Mouse (Mus musculus): ENCODE data around the gene S100a4. TPM values are rescaled to one million over a fixed set of nuclear protein-coding genes. Genes with fewer than 3 reads are reported as not detected.

S100a4 gene
- polyA plus RNA-seq, 1 experiment from 2014 or later, result not detected

- H3K9me3 ChIP-seq, result no peaks in the 10 kb centered on the region
- no peak overlapping the region for H3K27ac ChIP-seq (replicated peaks)
- no peak for ATAC-seq (ENCODE audit: low read depth)
- H3K4me2 ChIP-seq, result no peak overlapping the region
- H3K36me3 ChIP-seq, result no peaks in the 10 kb centered on the region
- no peak overlapping the region for H3K9ac ChIP-seq
- WGBS, result 85% methylated on average over 8 of the region's 8 CpGs
- no peaks in the 10 kb centered on the region for H3K27me3 ChIP-seq
- H3K4me3 ChIP-seq, result no peak overlapping the region
- H3K4me1 ChIP-seq (replicated peaks), result peaks cover 9% of the 10 kb centered on the region
Measured at GRCm38 (mm10) chr3:90600458-90601195, 2.9 kb upstream of the S100a4 start.

- Histone ChIP-seq H3K9ac (no peak within 1 kb of the TSS), H3K4me3 (no peak within 1 kb of the TSS), H3K9me3 (no peaks in the 10 kb centered on the region), H3K4me2 (no peak within 1 kb of the TSS), H3K36me3 (no peaks in the 10 kb centered on the region), H3K27me3 (no peaks in the 10 kb centered on the region), H3K27ac (replicated peaks) (no peak within 1 kb of the TSS), H3K4me1 (replicated peaks) (peaks cover 9% of the 10 kb centered on the region)
- ATAC-seq (ENCODE audit: low read depth), result no peak
- 86% methylated on average over 11 of the region's 11 CpGs for WGBS
Measured at GRCm38 (mm10) chr3:90601486-90602110, 2.0 kb upstream of the S100a4 start, which contains the start of gene Gm42674. Gm42674 (plus strand) TSS chr3:90601904.

DNA sequence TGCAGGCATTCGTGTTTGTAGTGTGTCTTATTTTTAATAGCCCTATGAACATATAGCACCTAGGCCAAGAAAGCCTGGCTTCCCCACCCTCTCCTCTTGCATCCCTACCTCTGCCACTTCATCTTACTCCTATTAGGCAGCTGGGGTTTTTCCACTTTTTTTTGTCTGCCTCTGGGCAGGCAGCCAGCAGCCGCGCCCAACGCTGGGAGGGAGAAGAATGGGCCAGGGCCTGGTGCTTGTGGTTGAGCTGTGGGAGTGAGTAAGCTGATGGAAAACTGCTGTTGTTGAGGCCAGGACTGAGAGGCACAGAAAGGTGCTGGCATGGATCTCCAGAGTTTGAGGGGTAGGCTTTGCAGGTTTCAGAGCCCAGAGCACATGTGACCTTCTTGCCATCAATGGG is 845 bp downstream of the S100a4 start:
- Histone ChIP-seq H3K4me2 (no peak overlapping the region), H3K4me1 (replicated peaks) (peaks cover 9% of the 10 kb centered on the region), H3K27ac (replicated peaks) (no peak overlapping the region), H3K27me3 (no peaks in the 10 kb centered on the region), H3K9ac (no peak overlapping the region), H3K9me3 (no peaks in the 10 kb centered on the region), H3K4me3 (no peak overlapping the region), H3K36me3 (no peaks in the 10 kb centered on the region)
- ATAC-seq (ENCODE audit: low read depth), result peak; percentile 61; the same call in 1 of the 2 replicates
- WGBS, result 56% methylated on average over 4 of the region's 4 CpGs

DNA sequence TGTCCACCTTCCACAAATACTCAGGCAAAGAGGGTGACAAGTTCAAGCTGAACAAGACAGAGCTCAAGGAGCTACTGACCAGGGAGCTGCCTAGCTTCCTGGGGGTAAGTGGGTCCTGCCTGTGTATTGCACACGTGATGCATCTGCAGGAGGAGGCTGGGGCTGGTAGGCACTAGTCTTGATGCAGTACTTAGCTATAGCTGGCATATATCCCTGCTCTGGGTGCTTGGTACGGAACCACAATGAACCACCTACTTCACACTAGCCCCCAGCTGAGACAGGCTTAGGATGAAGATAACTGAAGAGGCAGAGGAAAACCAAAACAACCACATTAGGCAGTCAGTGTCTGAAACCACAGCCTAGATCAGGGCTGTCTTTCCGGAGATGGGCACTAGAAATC is 1.5 kb downstream of the S100a4 start:
- no peak overlapping the region for H3K27ac ChIP-seq (replicated peaks)
- H3K27me3 ChIP-seq, result no peaks in the 10 kb centered on the region
- no peak overlapping the region for H3K4me2 ChIP-seq
- H3K36me3 ChIP-seq, result no peaks in the 10 kb centered on the region
- ATAC-seq (ENCODE audit: low read depth), result no peak
- H3K4me3 ChIP-seq, result no peak overlapping the region
- H3K4me1 ChIP-seq (replicated peaks), result peaks cover 9% of the 10 kb centered on the region
- no peaks in the 10 kb centered on the region for H3K9me3 ChIP-seq
- H3K9ac ChIP-seq, result no peak overlapping the region
- WGBS, result 89% methylated on average over 3 of the region's 3 CpGs

GRCm38 (mm10) chr3:90605736-90606135 is 2.2 kb downstream of the S100a4 start:
- H3K4me2 ChIP-seq, result no peak overlapping the region
- H3K36me3 ChIP-seq, result no peaks in the 10 kb centered on the region
- no peak for ATAC-seq (ENCODE audit: low read depth)
- 84% methylated on average over 2 of the region's 2 CpGs for WGBS
- peaks cover 9% of the 10 kb centered on the region for H3K4me1 ChIP-seq (replicated peaks)
- no peak overlapping the region for H3K4me3 ChIP-seq
- H3K9me3 ChIP-seq, result no peaks in the 10 kb centered on the region
- no peaks in the 10 kb centered on the region for H3K27me3 ChIP-seq
- H3K9ac ChIP-seq, result no peak overlapping the region
- H3K27ac ChIP-seq (replicated peaks), result no peak overlapping the region

GRCm38 (mm10) chr3:90606185-90606584 is 2.6 kb downstream of the S100a4 start:
- H3K9me3 ChIP-seq, result no peaks in the 10 kb centered on the region
- no peak overlapping the region for H3K9ac ChIP-seq
- H3K4me3 ChIP-seq, result no peak overlapping the region
- H3K4me1 ChIP-seq (replicated peaks), result peaks cover 9% of the 10 kb centered on the region
- H3K27ac ChIP-seq (replicated peaks), result no peak overlapping the region
- no peak for ATAC-seq (ENCODE audit: low read depth)
- H3K27me3 ChIP-seq, result no peaks in the 10 kb centered on the region
- WGBS, result 86% methylated on average over 6 of the region's 6 CpGs
- H3K36me3 ChIP-seq, result no peaks in the 10 kb centered on the region
- no peak overlapping the region for H3K4me2 ChIP-seq

GRCm38 (mm10) chr3:90607361-90607760 is 3.8 kb downstream of the S100a4 start:
- no peaks in the 10 kb centered on the region for H3K27me3 ChIP-seq
- H3K9ac ChIP-seq, result no peak overlapping the region
- H3K4me2 ChIP-seq, result no peak overlapping the region
- no peaks in the 10 kb centered on the region for H3K9me3 ChIP-seq
- no peaks in the 10 kb centered on the region for H3K36me3 ChIP-seq
- ATAC-seq (ENCODE audit: low read depth), result no peak
- H3K4me3 ChIP-seq, result no peak overlapping the region
- peaks cover 9% of the 10 kb centered on the region for H3K4me1 ChIP-seq (replicated peaks)
- WGBS, result 84% methylated on average over 3 of the region's 3 CpGs
- H3K27ac ChIP-seq (replicated peaks), result no peak overlapping the region

- Histone ChIP-seq H3K9me3 (no peaks in the 10 kb centered on the region), H3K27ac (replicated peaks) (no peak within 1 kb of the TSS), H3K36me3 (no peaks in the 10 kb centered on the region), H3K4me2 (no peak within 1 kb of the TSS), H3K4me1 (replicated peaks) (peaks cover 16% of the 10 kb centered on the region), H3K27me3 (peaks cover 2% of the 10 kb centered on the region; the same call in 1 of the 2 replicates), H3K9ac (no peak within 1 kb of the TSS), H3K4me3 (no peak within 1 kb of the TSS)
- 65% methylated on average over 3 of the region's 3 CpGs for WGBS
- ATAC-seq (ENCODE audit: low read depth), result no peak
Measured at GRCm38 (mm10) chr3:90608223-90608622, 4.7 kb downstream of the S100a4 start, which contains the start of gene S100a5. S100a5 (plus strand) TSS chr3:90608523.

DNA sequence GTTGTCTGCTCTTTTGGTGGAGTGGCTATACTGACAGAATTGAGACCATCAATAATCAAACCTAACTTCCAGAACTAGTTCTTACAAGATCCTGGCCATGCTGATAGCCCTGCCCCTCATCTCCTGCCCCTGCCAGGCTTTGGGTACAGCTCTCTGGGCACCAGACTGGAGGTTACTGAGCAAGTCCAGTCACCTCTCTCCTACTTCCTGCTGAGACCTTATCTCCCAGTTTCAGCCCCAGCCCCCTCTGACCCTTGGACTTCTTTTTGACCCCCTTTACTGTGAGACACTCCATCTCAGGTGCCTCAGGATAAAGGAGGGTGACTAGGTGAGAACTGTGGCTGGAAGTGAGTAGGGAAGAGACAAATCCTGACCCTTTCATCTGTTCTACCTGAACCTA is 5.5 kb downstream of the S100a4 start:
- H3K4me3 ChIP-seq, result no peak overlapping the region
- no peak overlapping the region for H3K9ac ChIP-seq
- no peaks in the 10 kb centered on the region for H3K9me3 ChIP-seq
- H3K27ac ChIP-seq (replicated peaks), result no peak overlapping the region
- H3K4me2 ChIP-seq, result no peak overlapping the region
- no peaks in the 10 kb centered on the region for H3K36me3 ChIP-seq
- peaks cover 17% of the 10 kb centered on the region for H3K4me1 ChIP-seq (replicated peaks)
- ATAC-seq (ENCODE audit: low read depth), result no peak
- H3K27me3 ChIP-seq, result peaks cover 9% of the 10 kb centered on the region; the same call in 1 of the 2 replicates

- H3K27ac ChIP-seq (replicated peaks), result no peak overlapping the region
- H3K9me3 ChIP-seq, result no peaks in the 10 kb centered on the region
- ATAC-seq (ENCODE audit: low read depth), result no peak
- 90% methylated on average over 3 of the region's 3 CpGs for WGBS
- H3K4me2 ChIP-seq, result no peak overlapping the region
- H3K36me3 ChIP-seq, result no peaks in the 10 kb centered on the region
- peaks cover 9% of the 10 kb centered on the region; the same call in 1 of the 2 replicates for H3K27me3 ChIP-seq
- no peak overlapping the region for H3K9ac ChIP-seq
- H3K4me3 ChIP-seq, result no peak overlapping the region
- H3K4me1 ChIP-seq (replicated peaks), result peaks cover 7% of the 10 kb centered on the region
Measured at GRCm38 (mm10) chr3:90611494-90611893, 7.9 kb downstream of the S100a4 start.

DNA sequence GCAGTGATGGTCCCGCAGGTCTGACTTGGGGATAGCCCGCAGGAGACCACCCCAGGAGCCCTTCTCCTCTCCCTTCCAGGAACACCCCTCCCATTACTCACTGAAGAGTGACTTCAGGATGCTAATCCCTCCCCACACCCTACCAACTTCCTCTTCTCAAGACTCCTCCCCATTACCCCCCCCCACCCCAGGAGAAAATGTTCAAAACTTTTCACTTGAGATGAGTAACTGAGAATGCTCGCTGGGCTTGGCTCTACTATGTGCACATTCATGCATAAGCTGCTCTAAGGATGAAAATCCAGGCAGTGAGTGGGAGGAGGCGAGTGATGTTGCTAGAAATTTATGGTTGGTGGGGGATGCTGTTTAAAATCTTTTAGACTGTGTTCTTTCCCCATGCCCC is 8.5 kb downstream of the S100a4 start:
- H3K4me2 ChIP-seq, result no peak overlapping the region
- no peak overlapping the region for H3K27ac ChIP-seq (replicated peaks)
- 61% methylated on average over 4 of the region's 4 CpGs for WGBS
- ATAC-seq (ENCODE audit: low read depth), result no peak
- no peaks in the 10 kb centered on the region for H3K36me3 ChIP-seq
- H3K9ac ChIP-seq, result no peak overlapping the region
- no peaks in the 10 kb centered on the region for H3K9me3 ChIP-seq
- no peak overlapping the region for H3K4me3 ChIP-seq
- peaks cover 7% of the 10 kb centered on the region for H3K4me1 ChIP-seq (replicated peaks)
- H3K27me3 ChIP-seq, result peaks cover 9% of the 10 kb centered on the region; the same call in 1 of the 2 replicates

DNA sequence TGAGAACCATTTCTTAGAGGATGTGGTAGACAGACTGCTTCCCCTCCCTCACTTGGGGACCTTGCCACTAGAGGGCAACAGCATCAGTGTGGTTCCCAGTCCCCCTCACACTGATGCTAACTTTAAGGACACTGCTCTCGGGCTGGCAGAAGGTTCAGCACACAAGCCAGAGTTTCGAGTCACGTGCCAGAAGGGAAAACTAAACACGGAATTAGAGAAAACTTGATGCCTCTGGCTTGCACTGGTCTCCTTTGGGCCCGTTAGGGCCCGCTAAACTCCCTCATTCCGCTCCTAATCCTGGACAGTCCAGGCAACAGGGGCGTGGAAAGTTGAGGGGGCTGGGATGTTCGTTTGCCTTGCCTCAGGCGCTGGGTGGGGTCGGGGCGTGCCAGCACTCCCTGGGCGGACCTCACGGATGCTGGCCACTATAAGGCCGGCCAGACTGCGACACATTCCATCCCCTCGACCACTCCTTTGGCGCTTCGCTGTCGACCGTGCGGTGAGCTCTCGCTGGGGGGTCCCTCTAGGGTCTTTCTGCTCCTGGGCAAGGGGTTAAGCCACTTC is 9.2 kb downstream of the S100a4 start, which contains the start of gene S100a6:
S100a6 (plus strand) TSS at position 155 of the 564 bp plus-strand sequence.
- Histone ChIP-seq H3K36me3 (no peaks in the 10 kb centered on the region), H3K27ac (replicated peaks) (no peak within 1 kb of the TSS), H3K4me1 (replicated peaks) (peaks cover 7% of the 10 kb centered on the region), H3K27me3 (peaks cover 9% of the 10 kb centered on the region; the same call in 1 of the 2 replicates), H3K4me3 (peak within 1 kb of the TSS; percentile 30), H3K4me2 (peak within 1 kb of the TSS; percentile 61), H3K9me3 (no peaks in the 10 kb centered on the region), H3K9ac (peak within 1 kb of the TSS; percentile 55)
- WGBS, result under 1% methylated on average over 23 of the region's 23 CpGs
- peak; percentile 62 for ATAC-seq (ENCODE audit: low read depth)
